In the genomic region with DNA sequence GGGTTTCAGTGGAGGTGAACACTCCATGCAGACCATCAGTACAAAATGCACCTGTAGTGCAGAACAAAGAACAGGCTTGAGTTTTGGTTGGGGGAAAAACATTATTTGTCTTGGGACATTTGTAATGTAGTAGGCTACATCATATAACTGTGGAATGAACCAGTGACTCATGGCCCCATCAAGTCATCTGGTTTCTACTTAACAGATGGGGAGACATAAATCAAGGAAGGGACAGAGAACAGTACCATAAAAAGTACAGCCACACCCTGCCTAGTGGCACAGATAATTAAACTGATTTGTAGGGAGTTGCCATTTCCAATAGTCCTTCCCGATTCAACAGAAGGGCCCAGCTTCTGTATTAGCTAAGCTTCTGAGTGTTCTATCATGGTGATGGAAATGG, we compare ENCODE assay signal across 26 mouse cellular contexts.
A peak's percentile ranks its signal among the peaks of the same experiment; 100 is the strongest.
DNase-seq lines count a peak whose midpoint lies in the region; ATAC-seq and TF ChIP-seq lines count a peak whose summit lies in the region.
"Had no signal": no experiment of that assay in that cellular context is flagged by ENCODE, and none has a peak within 500 bp of the region (broad histone marks: within the 10 kb centered on the region; RNA-seq: fewer than 3 reads in every experiment).

No protein-coding gene starts in this region.

- H3K9ac ChIP-seq in kidney, postnatal 0 days (ENCODE audit: low read depth, low read length), result no peak overlapping the region
- H3K9ac ChIP-seq: embryonic facial prominence, embryonic 12.5 days; embryonic facial prominence, embryonic 15.5 days; forebrain, embryonic 12.5 days; forebrain, embryonic 15.5 days; hindbrain, embryonic 13.5 days had no signal

- intact Hi-C loops in gastrocnemius, adult 2 months (cut with DNase I), result no loop called here
- intact Hi-C loops in gastrocnemius, postnatal 36 days (cut with DNase I), result loop anchor here (5.0 kb wide), 1 partner anchor 99 kb away; a partner anchor contains a TSS

- H3K4me1 ChIP-seq in kidney, postnatal 0 days (replicated peaks; ENCODE audit: insufficient read depth, low read length), result 0 out of 2 replicates have a peak, but pooled peaks cover 4% of the 10 kb centered on the region
- peaks cover 7% of the 10 kb centered on the region for H3K4me1 ChIP-seq in embryonic fibroblast, embryonic 13.5 days (ENCODE audit: control insufficient read depth, insufficient read depth, low read length)
- H3K4me1 ChIP-seq: embryonic facial prominence, embryonic 12.5 days; embryonic facial prominence, embryonic 15.5 days; forebrain, embryonic 12.5 days; forebrain, embryonic 15.5 days; hindbrain, embryonic 10.5 days; hindbrain, embryonic 13.5 days had no signal

- TF ChIP-seq POLR2A in embryonic fibroblast, embryonic 13.5 days (IDR thresholded peaks at IDR 0.05; ENCODE audit: low read depth, low read length), result no peak

- H3K4me3 ChIP-seq in gastrocnemius, adult 2 months, result no peak overlapping the region
- no peak overlapping the region for H3K4me3 ChIP-seq in kidney, postnatal 0 days (replicated peaks; ENCODE audit: low read depth, low read length)
- no peak overlapping the region for H3K4me3 ChIP-seq in embryonic fibroblast, embryonic 13.5 days (ENCODE audit: insufficient read depth, low read length)
- H3K4me3 ChIP-seq: embryonic facial prominence, embryonic 12.5 days; embryonic facial prominence, embryonic 15.5 days; erythroblast, embryonic 14.5 days; forebrain, embryonic 12.5 days; forebrain, embryonic 15.5 days; heart, adult 2 months; hindbrain, embryonic 10.5 days; hindbrain, embryonic 13.5 days had no signal

- no peak for DNase-seq in gastrocnemius, adult 2 months
- DNase-seq in gastrocnemius, postnatal 36 days, result no peak
- peak; percentile 18 for DNase-seq in kidney, postnatal 0 days (ENCODE audit: low spot score)
- no peak for DNase-seq in kidney, postnatal 36 days
- DNase-seq in retina, embryonic 14.5 days (ENCODE audit: low spot score), result no peak
- DNase-seq: adrenal gland, postnatal 10 days; cerebellum, postnatal 14 days; gastrocnemius, postnatal 25 days; heart, adult 2 months; heart, postnatal 36 days; kidney, adult 2 months had no signal

- H3K27ac ChIP-seq in gastrocnemius, adult 2 months, result peak overlapping the region; percentile 76
- H3K27ac ChIP-seq in kidney, postnatal 0 days, result no peak overlapping the region
- peak overlapping the region; percentile 93 for H3K27ac ChIP-seq in embryonic fibroblast, embryonic 13.5 days (ENCODE audit: insufficient read depth, low read length)
- H3K27ac ChIP-seq: embryonic facial prominence, embryonic 12.5 days; embryonic facial prominence, embryonic 15.5 days; forebrain, embryonic 12.5 days; forebrain, embryonic 15.5 days; heart, adult 2 months; hindbrain, embryonic 10.5 days; hindbrain, embryonic 13.5 days had no signal

- H3K27me3 ChIP-seq in kidney, postnatal 0 days (ENCODE audit: insufficient read depth, low read length), result no peaks in the 10 kb centered on the region
- H3K27me3 ChIP-seq: CH12.LX; embryonic facial prominence, embryonic 12.5 days; embryonic facial prominence, embryonic 15.5 days; forebrain, embryonic 12.5 days; forebrain, embryonic 15.5 days; hindbrain, embryonic 13.5 days; Patski had no signal

- H3K36me3 ChIP-seq in kidney, postnatal 0 days (ENCODE audit: insufficient read depth, low read length), result 0 out of 2 replicates have a peak, but pooled peaks cover 5% of the 10 kb centered on the region
- H3K36me3 ChIP-seq: embryonic facial prominence, embryonic 12.5 days; embryonic facial prominence, embryonic 15.5 days; forebrain, embryonic 12.5 days; forebrain, embryonic 15.5 days; G1E; hindbrain, embryonic 13.5 days had no signal

- ATAC-seq in kidney, postnatal 0 days (replicated peaks; ENCODE audit: low FRiP score, low read depth), result no peak
- no peak for ATAC-seq in frontal cortex, adult (ENCODE audit: low TSS enrichment)
- ATAC-seq: forebrain, embryonic 15.5 days; hindbrain, embryonic 16.5 days; intestine, postnatal 0 days had no signal

- H3K4me2 ChIP-seq in kidney, postnatal 0 days (ENCODE audit: low read length), result no peak overlapping the region
- H3K4me2 ChIP-seq: embryonic facial prominence, embryonic 12.5 days; embryonic facial prominence, embryonic 15.5 days; forebrain, embryonic 12.5 days; forebrain, embryonic 15.5 days; heart, embryonic 11.5 days; hindbrain, embryonic 13.5 days had no signal

- 14% methylated on average over 1 of the region's 1 CpGs for WGBS in kidney, postnatal 0 days

- H3K9me3 ChIP-seq in kidney, postnatal 0 days (replicated peaks; ENCODE audit: low read length), result no peaks in the 10 kb centered on the region
- H3K9me3 ChIP-seq: embryonic facial prominence, embryonic 12.5 days; embryonic facial prominence, embryonic 15.5 days; forebrain, embryonic 12.5 days; forebrain, embryonic 15.5 days; G1E; hindbrain, embryonic 10.5 days; hindbrain, embryonic 13.5 days had no signal

- no peak for TF ChIP-seq CTCF in gastrocnemius, adult 2 months (IDR thresholded peaks at IDR 0.05)
- TF ChIP-seq CTCF in kidney, postnatal 0 days (IDR thresholded peaks at IDR 0.05; ENCODE audit: low read depth), result no peak
- TF ChIP-seq CTCF in embryonic fibroblast, embryonic 13.5 days (IDR thresholded peaks at IDR 0.05; ENCODE audit: borderline replicate concordance, insufficient read depth, low read length), result no peak
